Comparison of ENCODE assay signal across 9 mouse cellular contexts in genomic region chr1:164896211-164897145, GRCm38 (mm10). TPM values are rescaled to one million over a fixed set of nuclear protein-coding genes. Genes with fewer than 3 reads are reported as not detected.
DNase-seq lines count a peak whose midpoint lies in the region; ATAC-seq and TF ChIP-seq lines count a peak whose summit lies in the region.
"Had no signal": no experiment of that assay in that cellular context is flagged by ENCODE, and none has a peak within 500 bp of the region (broad histone marks: within the 10 kb centered on the region; RNA-seq: fewer than 3 reads in every experiment).

No protein-coding gene starts in this region.

- no peak overlapping the region for H3K4me3 ChIP-seq in kidney, embryonic 14.5 days (ENCODE audit: low read length)
- peak overlapping the region; percentile 37 for H3K4me3 ChIP-seq in gastrocnemius, adult 2 months
- H3K4me3 ChIP-seq in hindbrain, embryonic 15.5 days = no peak overlapping the region
- H3K4me3 ChIP-seq: erythroblast, embryonic 14.5 days had no signal

- intact Hi-C loops in gastrocnemius, adult 2 months (cut with DNase I) = loop anchor here (2.0 to 5.0 kb wide), 3 partner anchors 34 to 126 kb away; no protein-coding TSS in a partner anchor

- no peak overlapping the region for H3K9ac ChIP-seq in kidney, embryonic 14.5 days (ENCODE audit: low read depth, low read length)
- no peak overlapping the region for H3K9ac ChIP-seq in hindbrain, embryonic 15.5 days

- DNase-seq in kidney, adult 11 months = peak; percentile 80
- peak; percentile 69 for DNase-seq in gastrocnemius, adult 2 months
- no peak for DNase-seq in urinary bladder, postnatal 10 days (ENCODE audit: low spot score)
- DNase-seq in urinary bladder, postnatal 14 days (ENCODE audit: low spot score) = no peak
- no peak for DNase-seq in thymus, postnatal 10 days (ENCODE audit: low spot score in 2 of 2)

- no peaks in the 10 kb centered on the region for H3K27me3 ChIP-seq in kidney, embryonic 14.5 days (ENCODE audit: control insufficient read depth, insufficient read depth, low read length)
- H3K27me3 ChIP-seq in hindbrain, embryonic 15.5 days = no peaks in the 10 kb centered on the region

- no peak overlapping the region for H3K4me2 ChIP-seq in kidney, embryonic 14.5 days (replicated peaks; ENCODE audit: low read depth, low read length)
- H3K4me2 ChIP-seq in hindbrain, embryonic 15.5 days = no peak overlapping the region

- H3K27ac ChIP-seq in kidney, embryonic 14.5 days (ENCODE audit: low read depth, low read length) = no peak overlapping the region; the same call in 1 of the 2 replicates
- peak overlapping the region; percentile 92 for H3K27ac ChIP-seq in gastrocnemius, adult 2 months
- peak overlapping the region; percentile 35; the same call in 1 of the 2 replicates for H3K27ac ChIP-seq in hindbrain, embryonic 15.5 days (replicated peaks)

- H3K9me3 ChIP-seq in kidney, embryonic 14.5 days (ENCODE audit: control insufficient read depth, low read length) = no peaks in the 10 kb centered on the region
- no peaks in the 10 kb centered on the region for H3K9me3 ChIP-seq in hindbrain, embryonic 15.5 days

- H3K36me3 ChIP-seq in kidney, embryonic 14.5 days (ENCODE audit: control insufficient read depth, insufficient read depth, low read length) = no peaks in the 10 kb centered on the region
- H3K36me3 ChIP-seq in hindbrain, embryonic 15.5 days = no peaks in the 10 kb centered on the region

- H3K4me1 ChIP-seq in kidney, embryonic 14.5 days (ENCODE audit: control insufficient read depth, insufficient read depth, low read length) = peaks cover 12% of the 10 kb centered on the region
- H3K4me1 ChIP-seq in hindbrain, embryonic 15.5 days (replicated peaks) = peaks cover 31% of the 10 kb centered on the region

- TF ChIP-seq CTCF in gastrocnemius, adult 2 months (IDR thresholded peaks at IDR 0.05) = no peak

- WGBS in kidney, embryonic 14.5 days = 44% methylated on average over 16 of the region's 16 CpGs
- 44% methylated on average over 16 of the region's 16 CpGs for WGBS in hindbrain, embryonic 15.5 days

- ATAC-seq in kidney, embryonic 14.5 days (ENCODE audit: low FRiP score, low TSS enrichment) = no peak
- no peak for ATAC-seq in hindbrain, embryonic 15.5 days (ENCODE audit: low FRiP score, low read depth)
- ATAC-seq in megakaryocyte progenitor cell, adult 5-6 weeks (replicated peaks; ENCODE audit: poor library complexity) = peak; percentile 33

RNA-seq across cellular contexts. Expression of gene Xcl1, which starts 38.8 kb away (rescaled TPM):
- polyA plus RNA-seq in kidney, embryonic 14.5 days (2014; fragmentation: Nextera tagmentation; extraction: Ambion mirVana) = not detected in 2 replicates
- total RNA-seq in gastrocnemius, adult 2 months (2021) = not detected
- polyA plus RNA-seq in hindbrain, embryonic 15.5 days (2015; fragmentation: Nextera tagmentation; extraction: Ambion mirVana) = not detected in 2 replicates
- total RNA-seq in megakaryocyte progenitor cell, adult 5-6 weeks (2015) = 0.52 and 0.66 TPM in 2 replicates
- 1.6 TPM in 1 of 2 replicates, not detected in the other for total RNA-seq in megakaryocyte progenitor cell, adult 5-6 weeks (2017)
- polyA plus RNA-seq: erythroblast, embryonic 14.5 days had no signal

Comparison
In these comparisons a context has a peak if more than half of its experiments do, and no peak if none do; other contexts are left out.
1. DNase-seq: peak in kidney, adult 11 months (single experiment) and gastrocnemius, adult 2 months (single experiment); none in urinary bladder, postnatal 10 days (single experiment), urinary bladder, postnatal 14 days (single experiment) and thymus, postnatal 10 days (0 of 2).